Mouse (Mus musculus): ENCODE data around the gene Hp1bp3. TPM values are rescaled to one million over a fixed set of nuclear protein-coding genes. Genes with fewer than 3 reads are reported as not detected.

The Hp1bp3 gene
- polyA plus RNA-seq (2014; fragmentation: Nextera tagmentation; extraction: Ambion mirVana): 175 TPM in 2 replicates

- 0% methylated on average over 56 of the region's 84 CpGs for WGBS
- Histone ChIP-seq H3K27me3 (ENCODE audit: control insufficient read depth, insufficient read depth, low read length) (no peaks in the 10 kb centered on the region), H3K27ac (ENCODE audit: low read depth, low read length) (peak within 1 kb of the TSS; percentile 99), H3K36me3 (ENCODE audit: control insufficient read depth, insufficient read depth, low read length) (no peaks in the 10 kb centered on the region), H3K9me3 (ENCODE audit: control insufficient read depth, low read length) (no peaks in the 10 kb centered on the region), H3K4me1 (ENCODE audit: control insufficient read depth, insufficient read depth, low read length) (peaks cover 5% of the 10 kb centered on the region; the same call in 1 of the 2 replicates), H3K4me3 (ENCODE audit: low read depth, low read length) (peak within 1 kb of the TSS; percentile 99), H3K9ac (ENCODE audit: low read length) (peak within 1 kb of the TSS; percentile 97), H3K4me2 (ENCODE audit: low read depth) (peak within 1 kb of the TSS; percentile 91)
- ATAC-seq (ENCODE audit: insufficient read depth, low FRiP score, low TSS enrichment) (peak; percentile 68), DNase-seq (ENCODE audit: low spot score) (peak; percentile 83)
These were observed at the start of gene Hp1bp3 for GRCm38 (mm10) chr4:138216200-138216890. Gene Hp1bp3 (plus strand): TSS chr4:138216296.

DNA sequence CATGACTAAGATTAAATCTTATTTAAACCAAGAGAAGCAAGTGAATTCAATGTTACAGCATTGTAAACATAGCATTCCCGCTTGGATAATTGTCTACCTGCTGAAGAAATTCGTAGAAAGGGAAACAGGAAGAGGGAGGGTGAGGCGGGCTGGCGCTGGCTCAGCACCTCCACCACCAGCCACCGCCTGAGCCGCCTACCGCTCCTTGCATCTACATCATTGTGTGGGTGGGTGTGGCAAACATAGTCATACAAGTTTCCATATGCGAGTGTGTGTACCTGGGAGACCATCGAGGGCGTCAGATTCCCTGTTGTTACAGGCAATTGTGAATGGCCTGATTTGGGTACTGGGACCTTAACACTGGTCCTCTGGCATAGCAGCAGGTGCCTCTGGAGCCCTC is 49.6 kb upstream of the Hp1bp3 start:
- H3K9ac ChIP-seq (ENCODE audit: low read length): no peak overlapping the region
- WGBS: 94% methylated on average over 10 of the region's 10 CpGs

DNA sequence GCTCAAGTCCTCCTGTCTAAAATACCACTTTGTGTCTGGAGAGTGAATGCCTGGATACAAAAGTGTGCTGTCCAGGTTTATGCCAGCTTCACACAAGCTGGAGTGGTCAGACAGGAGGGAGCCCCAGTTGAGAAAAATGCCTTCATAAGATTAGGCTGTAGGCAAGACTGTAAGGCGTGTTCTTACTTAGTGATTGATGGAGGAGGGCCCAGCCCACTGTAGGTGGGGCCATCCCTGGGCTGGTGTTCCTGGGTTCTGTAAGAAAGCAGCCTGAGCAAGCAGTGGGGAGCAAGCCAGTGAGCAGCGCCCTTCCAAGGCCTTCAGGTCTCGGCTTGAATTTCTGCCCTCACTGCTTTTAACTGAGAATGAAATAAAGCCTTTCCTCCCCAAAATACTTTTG is 47.9 kb upstream of the Hp1bp3 start:
- Histone ChIP-seq H3K27ac (ENCODE audit: low read depth, low read length) (no peak overlapping the region), H3K9ac (ENCODE audit: low read length) (no peak overlapping the region), H3K4me3 (ENCODE audit: low read depth, low read length) (no peak overlapping the region), H3K4me1 (ENCODE audit: control insufficient read depth, insufficient read depth, low read length) (no peaks in the 10 kb centered on the region), H3K4me2 (ENCODE audit: low read depth) (no peak overlapping the region), H3K9me3 (ENCODE audit: control insufficient read depth, low read length) (no peaks in the 10 kb centered on the region), H3K36me3 (ENCODE audit: control insufficient read depth, insufficient read depth, low read length) (peaks cover 23% of the 10 kb centered on the region), H3K27me3 (ENCODE audit: control insufficient read depth, insufficient read depth, low read length) (no peaks in the 10 kb centered on the region)
- WGBS: 83% methylated on average over 3 of the region's 3 CpGs
- ATAC-seq (ENCODE audit: insufficient read depth, low FRiP score, low TSS enrichment) (no peak), DNase-seq (ENCODE audit: low spot score) (no peak)

More for the DNA sequence above, 49.6 kb upstream of the Hp1bp3 start:
- Histone ChIP-seq H3K9me3 (ENCODE audit: control insufficient read depth, low read length) (no peaks in the 10 kb centered on the region), H3K4me1 (ENCODE audit: control insufficient read depth, insufficient read depth, low read length) (no peaks in the 10 kb centered on the region), H3K27ac (ENCODE audit: low read depth, low read length) (no peak overlapping the region), H3K4me3 (ENCODE audit: low read depth, low read length) (no peak overlapping the region), H3K36me3 (ENCODE audit: control insufficient read depth, insufficient read depth, low read length) (peaks cover 20% of the 10 kb centered on the region), H3K4me2 (ENCODE audit: low read depth) (no peak overlapping the region), H3K27me3 (ENCODE audit: control insufficient read depth, insufficient read depth, low read length) (no peaks in the 10 kb centered on the region)
- DNase-seq (ENCODE audit: low spot score) (no peak), ATAC-seq (ENCODE audit: insufficient read depth, low FRiP score, low TSS enrichment) (no peak)

DNA sequence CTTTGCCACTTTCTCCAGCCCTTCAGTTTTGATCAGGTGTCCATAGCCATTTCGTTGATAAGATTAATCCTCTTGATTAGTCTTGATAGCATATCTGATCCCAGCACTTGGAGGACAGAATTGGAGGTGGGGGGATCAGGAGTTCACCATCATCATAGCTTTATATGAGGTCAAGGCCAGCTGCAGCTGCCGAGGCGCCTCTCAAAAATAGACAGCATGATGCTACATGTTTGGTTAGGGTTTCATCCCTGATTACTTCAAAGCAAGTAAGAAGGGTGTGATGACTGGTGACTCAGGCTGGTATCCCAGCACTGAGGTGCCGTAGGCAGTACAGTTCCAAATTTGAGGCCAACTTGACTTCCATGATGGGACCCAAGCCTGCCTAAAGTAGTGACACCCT is 46.7 kb upstream of the Hp1bp3 start:
- peaks cover 25% of the 10 kb centered on the region for H3K36me3 ChIP-seq (ENCODE audit: control insufficient read depth, insufficient read depth, low read length)

GRCm38 (mm10) chr4:138172686-138173085 is 43.4 kb upstream of the Hp1bp3 start:
- no peak overlapping the region for H3K27ac ChIP-seq (ENCODE audit: low read depth, low read length)
- no peak overlapping the region for H3K9ac ChIP-seq (ENCODE audit: low read length)
- no peaks in the 10 kb centered on the region for H3K9me3 ChIP-seq (ENCODE audit: control insufficient read depth, low read length)
- H3K4me3 ChIP-seq (ENCODE audit: low read depth, low read length): no peak overlapping the region
- no peaks in the 10 kb centered on the region for H3K4me1 ChIP-seq (ENCODE audit: control insufficient read depth, insufficient read depth, low read length)
- peaks cover 26% of the 10 kb centered on the region for H3K36me3 ChIP-seq (ENCODE audit: control insufficient read depth, insufficient read depth, low read length)
- no peaks in the 10 kb centered on the region for H3K27me3 ChIP-seq (ENCODE audit: control insufficient read depth, insufficient read depth, low read length)
- 91% methylated on average over 4 of the region's 4 CpGs for WGBS
- no peak for DNase-seq (ENCODE audit: low spot score)
- ATAC-seq (ENCODE audit: insufficient read depth, low FRiP score, low TSS enrichment): no peak
- H3K4me2 ChIP-seq (ENCODE audit: low read depth): no peak overlapping the region

More for the DNA sequence above, 46.7 kb upstream of the Hp1bp3 start:
- H3K4me1 ChIP-seq (ENCODE audit: control insufficient read depth, insufficient read depth, low read length): no peaks in the 10 kb centered on the region
- H3K27ac ChIP-seq (ENCODE audit: low read depth, low read length): no peak overlapping the region
- H3K9ac ChIP-seq (ENCODE audit: low read length): no peak overlapping the region
- 91% methylated on average over 4 of the region's 4 CpGs for WGBS
- no peak overlapping the region for H3K4me2 ChIP-seq (ENCODE audit: low read depth)
- no peaks in the 10 kb centered on the region for H3K27me3 ChIP-seq (ENCODE audit: control insufficient read depth, insufficient read depth, low read length)
- no peaks in the 10 kb centered on the region for H3K9me3 ChIP-seq (ENCODE audit: control insufficient read depth, low read length)
- no peak overlapping the region for H3K4me3 ChIP-seq (ENCODE audit: low read depth, low read length)
- ATAC-seq (ENCODE audit: insufficient read depth, low FRiP score, low TSS enrichment): no peak
- no peak for DNase-seq (ENCODE audit: low spot score)

- H3K4me2 ChIP-seq (ENCODE audit: low read depth): no peak overlapping the region
- DNase-seq (ENCODE audit: low spot score) (no peak), ATAC-seq (ENCODE audit: insufficient read depth, low FRiP score, low TSS enrichment) (no peak)
- no peak overlapping the region for H3K27ac ChIP-seq (ENCODE audit: low read depth, low read length)
- no peaks in the 10 kb centered on the region for H3K27me3 ChIP-seq (ENCODE audit: control insufficient read depth, insufficient read depth, low read length)
- no peak overlapping the region for H3K9ac ChIP-seq (ENCODE audit: low read length)
- peaks cover 44% of the 10 kb centered on the region for H3K36me3 ChIP-seq (ENCODE audit: control insufficient read depth, insufficient read depth, low read length)
- H3K4me3 ChIP-seq (ENCODE audit: low read depth, low read length): no peak overlapping the region
- WGBS: 98% methylated on average over 5 of the region's 5 CpGs
- H3K4me1 ChIP-seq (ENCODE audit: control insufficient read depth, insufficient read depth, low read length): no peaks in the 10 kb centered on the region
- H3K9me3 ChIP-seq (ENCODE audit: control insufficient read depth, low read length): no peaks in the 10 kb centered on the region
These were observed 36.7 kb upstream of the Hp1bp3 start for GRCm38 (mm10) chr4:138179391-138179790.

- Histone ChIP-seq H3K9me3 (ENCODE audit: control insufficient read depth, low read length) (no peaks in the 10 kb centered on the region), H3K4me1 (ENCODE audit: control insufficient read depth, insufficient read depth, low read length) (no peaks in the 10 kb centered on the region), H3K9ac (ENCODE audit: low read length) (no peak overlapping the region), H3K4me2 (ENCODE audit: low read depth) (no peak overlapping the region), H3K36me3 (ENCODE audit: control insufficient read depth, insufficient read depth, low read length) (peaks cover 42% of the 10 kb centered on the region), H3K4me3 (ENCODE audit: low read depth, low read length) (no peak overlapping the region), H3K27ac (ENCODE audit: low read depth, low read length) (no peak overlapping the region), H3K27me3 (ENCODE audit: control insufficient read depth, insufficient read depth, low read length) (no peaks in the 10 kb centered on the region)
- ATAC-seq (ENCODE audit: insufficient read depth, low FRiP score, low TSS enrichment): no peak
- no peak for DNase-seq (ENCODE audit: low spot score)
- WGBS: 97% methylated on average over 4 of the region's 4 CpGs
These were observed 35.4 kb upstream of the Hp1bp3 start for GRCm38 (mm10) chr4:138180719-138181118.

DNA sequence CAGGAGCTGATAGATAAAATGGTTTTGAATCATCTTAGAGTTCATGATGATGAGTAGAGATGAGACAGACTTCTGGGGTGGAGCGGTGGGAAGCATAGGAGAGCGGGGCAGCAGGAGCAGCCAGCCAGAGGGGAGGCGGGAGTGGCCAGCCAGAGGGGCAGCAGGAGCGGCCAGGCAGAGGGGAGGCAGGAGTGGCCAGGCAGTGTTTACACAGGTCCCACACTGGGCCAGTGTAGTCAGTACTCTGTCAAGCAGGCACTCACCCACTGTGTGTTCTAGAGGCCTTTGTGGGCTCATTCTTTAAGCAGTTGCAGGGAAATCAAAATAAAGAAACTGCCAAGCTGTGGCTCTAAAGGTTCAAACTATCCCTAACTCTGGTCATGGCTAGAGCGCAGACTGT is 32.0 kb upstream of the Hp1bp3 start:
- no peak overlapping the region for H3K9ac ChIP-seq (ENCODE audit: low read length)
- no peaks in the 10 kb centered on the region for H3K9me3 ChIP-seq (ENCODE audit: control insufficient read depth, low read length)
- WGBS: 90% methylated on average over 5 of the region's 5 CpGs
- H3K4me1 ChIP-seq (ENCODE audit: control insufficient read depth, insufficient read depth, low read length): no peaks in the 10 kb centered on the region
- no peak for ATAC-seq (ENCODE audit: insufficient read depth, low FRiP score, low TSS enrichment)
- DNase-seq (ENCODE audit: low spot score): no peak
- no peaks in the 10 kb centered on the region for H3K27me3 ChIP-seq (ENCODE audit: control insufficient read depth, insufficient read depth, low read length)
- no peak overlapping the region for H3K4me3 ChIP-seq (ENCODE audit: low read depth, low read length)
- no peak overlapping the region for H3K4me2 ChIP-seq (ENCODE audit: low read depth)
- no peak overlapping the region for H3K27ac ChIP-seq (ENCODE audit: low read depth, low read length)
- peaks cover 35% of the 10 kb centered on the region for H3K36me3 ChIP-seq (ENCODE audit: control insufficient read depth, insufficient read depth, low read length)

- ATAC-seq (ENCODE audit: insufficient read depth, low FRiP score, low TSS enrichment) (no peak), DNase-seq (ENCODE audit: low spot score) (no peak)
- H3K9me3 ChIP-seq (ENCODE audit: control insufficient read depth, low read length): no peaks in the 10 kb centered on the region
- H3K4me3 ChIP-seq (ENCODE audit: low read depth, low read length): no peak overlapping the region
- WGBS: 93% methylated on average over 5 of the region's 5 CpGs
- H3K4me1 ChIP-seq (ENCODE audit: control insufficient read depth, insufficient read depth, low read length): no peaks in the 10 kb centered on the region
- no peaks in the 10 kb centered on the region for H3K27me3 ChIP-seq (ENCODE audit: control insufficient read depth, insufficient read depth, low read length)
- no peak overlapping the region for H3K9ac ChIP-seq (ENCODE audit: low read length)
- H3K4me2 ChIP-seq (ENCODE audit: low read depth): no peak overlapping the region
- no peak overlapping the region for H3K27ac ChIP-seq (ENCODE audit: low read depth, low read length)
- H3K36me3 ChIP-seq (ENCODE audit: control insufficient read depth, insufficient read depth, low read length): peaks cover 36% of the 10 kb centered on the region
These were observed 31.5 kb upstream of the Hp1bp3 start for GRCm38 (mm10) chr4:138184573-138184981.

Data from neural tube, embryonic 11.5 days (tissue).